Mouse (Mus musculus): ENCODE measurements around the gene Ak1.

DNA sequence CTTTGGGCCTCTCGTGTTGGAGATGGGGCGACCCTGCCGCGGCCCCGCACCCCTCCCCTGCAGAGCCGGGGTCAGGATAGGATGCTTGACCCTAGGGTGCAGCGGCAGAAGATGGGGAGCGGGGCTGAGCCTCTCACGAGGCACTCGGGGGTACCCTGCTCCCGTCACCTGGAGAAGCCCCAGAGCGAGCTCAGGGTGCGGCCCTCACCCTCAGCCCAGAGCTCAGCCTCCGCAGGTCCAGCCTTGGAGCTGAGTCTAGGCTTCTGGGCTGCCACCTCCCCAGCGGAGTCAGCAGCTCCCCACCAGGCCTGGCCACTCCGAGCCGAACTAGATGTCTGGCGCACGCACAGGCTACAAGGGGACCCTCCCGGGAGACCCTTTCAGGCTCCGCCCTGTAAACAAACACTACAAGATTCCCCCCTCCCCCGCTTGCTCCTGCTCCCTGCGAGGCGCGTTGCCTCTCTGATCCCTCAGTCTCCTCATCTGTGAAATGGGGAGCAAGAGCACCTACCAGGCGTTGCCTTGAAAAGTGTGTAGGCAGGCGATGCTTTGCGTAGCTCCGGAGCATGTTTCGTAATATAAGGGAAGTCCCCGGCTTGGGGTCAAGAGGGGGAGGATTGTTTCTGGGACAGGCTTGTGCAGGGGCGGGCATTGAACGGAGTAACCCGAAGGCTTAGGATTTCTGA is 14.2 kb upstream of the Ak1 start:
- no peak for TF ChIP-seq EP300 (IDR thresholded peaks at IDR 0.05; ENCODE audit: low read depth)
- no peak for TF ChIP-seq CTCF (IDR thresholded peaks at IDR 0.05; ENCODE audit: low read depth)

All from heart, postnatal 0 days (tissue).